Mouse (Mus musculus) yolk sac, embryonic 10.5 days (tissue): ENCODE measurements around the gene Arxes1.
"Not testable (repeated sequence)": the region's sequence is repeated elsewhere in the genome, so short reads cannot be mapped to it uniquely, and the experiment has no call there.

Experiments used
- DNase-seq: peaks from one replicate; pipeline ENCODE4 v3.0.0-alpha.2; 2017; ENCODE audit warnings: low spot score

Gene Arxes1

DNA sequence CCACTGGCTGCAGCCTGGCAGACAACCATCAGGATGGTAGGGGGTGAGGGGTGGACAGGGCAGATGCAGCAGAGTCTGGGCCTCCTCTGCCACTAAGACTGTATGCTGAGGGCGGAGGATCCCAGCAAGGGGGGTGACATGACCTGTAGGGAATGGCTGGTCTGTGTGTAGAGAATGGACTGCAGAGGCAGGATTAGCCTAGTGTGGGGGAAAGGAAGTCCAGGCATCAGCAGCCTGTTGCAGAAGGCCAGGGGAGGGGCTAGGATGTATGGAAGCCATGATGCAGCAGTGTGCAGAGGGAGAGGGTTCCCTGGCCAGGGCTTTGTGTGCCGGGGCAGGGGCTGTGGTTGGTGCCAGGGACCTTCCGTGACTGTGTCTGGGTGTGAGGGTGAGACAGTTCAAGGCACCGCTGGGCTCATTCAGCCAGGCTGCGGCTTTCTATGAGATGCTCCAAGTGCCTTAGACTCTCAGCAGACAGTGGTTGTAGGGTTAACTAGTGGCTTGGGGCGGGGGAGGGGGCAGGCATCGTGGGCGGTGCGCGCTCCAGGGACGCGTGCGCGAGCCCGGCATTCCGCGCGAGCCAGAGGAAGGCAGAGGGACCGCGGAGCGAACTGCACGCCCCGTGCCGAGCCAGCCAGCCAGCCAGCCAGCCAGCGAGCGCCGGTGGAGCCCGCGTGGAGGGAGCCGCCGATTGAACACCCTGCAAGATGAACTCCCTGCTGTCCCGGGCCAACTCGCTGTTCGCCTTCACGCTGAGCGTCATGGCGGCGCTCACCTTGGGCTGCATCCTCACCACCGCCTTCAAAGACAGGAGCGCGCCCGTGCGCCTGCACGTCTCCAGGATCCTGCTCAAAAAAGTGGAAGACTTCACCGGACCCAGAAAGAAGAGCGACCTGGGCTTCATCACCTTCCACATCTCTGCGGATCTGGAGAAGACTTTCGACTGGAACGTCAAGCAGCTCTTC, at the start of gene Arxes1:
Gene Arxes1, plus strand, starts transcription at position 569 of the 965 bp plus-strand sequence.
- not testable (repeated sequence) for DNase-seq

DNA sequence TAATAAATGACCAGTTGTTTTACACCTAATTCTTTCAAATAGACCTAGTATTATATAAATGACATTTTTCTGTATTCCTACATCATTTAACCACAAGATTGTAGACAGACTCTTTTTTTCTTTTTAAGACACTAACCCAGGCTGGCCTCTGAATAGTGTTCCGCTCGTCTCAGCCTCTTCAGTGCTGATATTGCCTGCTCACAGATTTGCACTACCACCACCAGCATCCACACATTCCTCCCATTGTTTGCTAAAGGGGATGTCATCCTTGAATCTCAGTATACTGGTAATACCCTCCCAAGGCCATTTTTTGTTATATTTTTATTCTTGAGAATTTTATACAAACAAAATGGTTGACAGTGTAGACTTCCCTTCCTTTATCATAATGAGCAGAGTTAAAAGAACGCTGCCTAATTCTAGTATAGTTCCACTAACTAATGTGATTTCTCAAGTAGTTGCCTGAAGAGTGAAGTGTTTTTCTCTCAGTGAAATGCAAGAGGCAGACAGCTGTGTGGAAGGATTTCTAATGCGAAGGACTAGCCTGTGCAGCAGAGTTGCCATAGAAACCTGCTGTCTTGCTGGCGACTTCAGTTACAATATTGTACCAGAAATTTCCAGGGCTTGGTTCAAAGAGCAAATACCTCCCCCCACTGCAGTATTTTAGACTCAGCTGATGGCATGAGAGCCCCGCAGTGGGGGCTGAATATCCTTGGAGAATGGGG, 48.5 kb upstream of the Arxes1 start:
- no peak for DNase-seq

DNA sequence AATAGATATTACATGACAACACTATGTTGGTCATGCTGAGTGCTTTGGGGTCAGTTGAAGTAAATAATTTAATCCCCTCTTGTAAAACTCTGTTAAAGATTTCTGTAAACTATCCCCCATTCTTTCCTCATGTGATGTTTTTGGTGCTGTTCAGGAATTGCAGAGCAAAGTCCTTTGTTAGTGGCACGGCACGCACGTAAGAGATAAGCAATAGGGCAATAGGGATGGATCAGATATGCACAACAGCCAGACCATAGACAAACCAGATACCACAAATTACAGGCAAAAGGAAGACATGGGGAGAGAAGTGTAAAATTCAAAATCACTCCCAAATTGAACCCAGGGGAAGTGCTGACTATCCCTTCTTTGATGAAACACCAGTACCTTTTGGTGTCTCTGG, 46.9 kb upstream of the Arxes1 start:
- DNase-seq, result peak; percentile 24

DNA sequence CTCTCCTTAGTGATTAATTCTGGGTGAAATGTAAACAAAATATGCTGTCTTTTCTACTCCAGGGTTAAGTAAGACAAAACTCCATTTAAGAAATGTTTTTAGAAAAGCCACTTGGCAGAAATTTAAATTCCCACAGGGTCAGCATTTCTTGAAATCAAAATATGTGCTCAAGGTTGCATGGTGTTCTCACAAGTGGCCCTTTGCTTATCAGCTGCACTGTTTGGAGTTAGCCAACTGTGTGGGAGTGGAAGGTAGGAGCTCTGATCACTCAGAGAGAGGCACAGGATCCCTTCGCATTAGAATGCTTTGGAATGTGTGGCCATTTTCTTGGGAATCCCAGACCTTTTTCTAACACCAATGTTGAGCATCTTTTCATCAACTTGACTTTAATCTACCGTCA, 42.5 kb upstream of the Arxes1 start:
- DNase-seq, result no peak

DNA sequence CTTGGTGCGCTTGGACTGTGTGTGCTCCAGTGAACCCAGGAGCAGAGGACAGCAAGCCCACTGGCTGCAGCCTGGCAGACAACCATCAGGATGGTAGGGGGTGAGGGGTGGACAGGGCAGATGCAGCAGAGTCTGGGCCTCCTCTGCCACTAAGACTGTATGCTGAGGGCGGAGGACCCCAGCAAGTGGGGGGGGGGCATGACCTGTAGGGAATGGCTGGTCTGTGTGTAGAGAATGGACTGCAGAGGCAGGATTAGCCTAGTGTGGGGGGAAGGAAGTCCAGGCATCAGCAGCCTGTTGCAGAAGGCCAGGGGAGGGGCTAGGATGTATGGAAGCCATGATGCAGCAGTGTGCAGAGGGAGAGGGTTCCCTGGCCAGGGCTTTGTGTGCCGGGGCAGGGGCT, 40.0 kb upstream of the Arxes1 start:
- peak; percentile 21 for DNase-seq

DNA sequence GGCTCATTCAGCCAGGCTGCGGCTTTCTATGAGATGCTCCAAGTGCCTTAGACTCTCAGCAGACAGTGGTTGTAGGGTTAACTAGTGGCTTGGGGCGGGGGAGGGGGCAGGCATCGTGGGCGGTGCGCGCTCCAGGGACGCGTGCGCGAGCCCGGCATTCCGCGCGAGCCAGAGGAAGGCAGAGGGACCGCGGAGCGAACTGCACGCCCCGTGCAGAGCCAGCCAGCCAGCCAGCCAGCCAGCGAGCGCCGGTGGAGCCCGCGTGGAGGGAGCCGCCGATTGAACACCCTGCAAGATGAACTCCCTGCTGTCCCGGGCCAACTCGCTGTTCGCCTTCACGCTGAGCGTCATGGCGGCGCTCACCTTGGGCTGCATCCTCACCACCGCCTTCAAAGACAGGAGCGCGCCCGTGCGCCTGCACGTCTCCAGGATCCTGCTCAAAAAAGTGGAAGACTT, 39.5 kb upstream of the Arxes1 start, which contains the start of gene Arxes2:
Gene Arxes2, plus strand, starts transcription at position 161 of the 456 bp plus-strand sequence.
- not testable (repeated sequence) for DNase-seq

DNA sequence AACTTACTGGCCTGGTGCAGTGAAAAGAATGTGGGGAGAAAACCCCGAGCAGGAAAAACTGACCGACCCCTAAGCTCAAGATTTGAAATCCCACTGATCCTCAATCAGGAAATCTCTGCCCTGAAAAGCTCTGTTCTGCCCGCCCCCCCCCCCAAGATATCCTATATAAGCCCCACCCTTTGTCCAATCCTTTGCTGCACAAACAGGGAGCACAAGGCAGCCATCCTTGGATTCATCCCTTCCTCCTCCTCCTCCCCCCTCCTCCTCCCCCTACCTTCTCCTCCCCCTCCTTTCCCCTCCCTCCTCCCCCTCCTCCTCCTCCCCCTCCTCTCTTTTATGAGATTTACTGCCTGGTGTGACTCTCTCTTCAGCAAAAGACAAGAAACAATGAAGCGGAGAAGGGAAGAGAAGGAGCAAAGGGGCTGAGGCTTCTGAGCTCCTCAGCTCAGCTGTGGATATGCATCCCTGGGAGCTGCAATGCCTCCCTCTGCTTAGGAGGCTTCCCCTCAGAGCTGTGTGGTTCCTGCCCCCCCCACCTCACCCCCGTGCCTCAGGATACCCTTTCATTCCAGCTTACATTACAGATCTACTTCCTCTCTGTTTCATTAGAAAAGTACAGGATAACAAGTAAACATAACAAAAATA, 25.8 kb upstream of the Arxes1 start:
- DNase-seq, result no peak

DNA sequence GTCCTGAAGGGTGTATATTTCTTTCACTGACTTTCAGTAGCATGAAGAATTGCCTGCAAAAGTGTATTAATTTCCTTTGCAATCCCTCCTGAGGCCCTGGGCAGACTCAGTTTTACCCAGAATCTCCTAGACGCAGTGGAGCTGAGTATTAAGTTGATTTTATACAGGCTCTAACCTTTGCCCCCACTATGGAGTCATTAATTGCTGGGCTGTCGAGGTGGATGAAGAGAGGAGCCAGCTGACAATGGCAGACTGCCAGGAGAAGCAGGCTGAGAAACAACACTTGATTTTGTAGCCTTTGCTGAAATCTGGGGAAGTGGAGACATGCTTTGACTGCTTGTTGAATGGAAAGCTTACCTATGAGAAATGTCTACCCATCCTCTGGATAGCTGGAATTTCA, 18.8 kb upstream of the Arxes1 start:
- DNase-seq, result no peak

DNA sequence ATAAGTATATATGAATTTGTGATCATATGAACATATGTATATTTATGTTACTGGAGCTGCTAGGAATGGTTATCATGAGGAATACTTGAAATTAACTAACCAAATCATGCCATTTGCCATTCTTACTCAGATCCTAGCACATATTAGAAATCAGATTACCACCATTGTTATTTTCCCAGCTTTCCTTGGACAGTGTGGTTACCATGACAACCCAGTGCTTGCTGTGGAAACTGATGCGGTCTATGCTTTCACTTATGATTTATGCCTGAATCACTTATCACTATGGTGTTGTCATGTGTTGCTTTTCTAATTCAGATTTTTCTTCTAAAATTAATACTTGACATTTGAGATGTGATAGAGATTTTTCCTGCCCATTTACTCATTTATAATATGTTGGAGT, 2.8 kb upstream of the Arxes1 start:
- DNase-seq, result no peak

DNA sequence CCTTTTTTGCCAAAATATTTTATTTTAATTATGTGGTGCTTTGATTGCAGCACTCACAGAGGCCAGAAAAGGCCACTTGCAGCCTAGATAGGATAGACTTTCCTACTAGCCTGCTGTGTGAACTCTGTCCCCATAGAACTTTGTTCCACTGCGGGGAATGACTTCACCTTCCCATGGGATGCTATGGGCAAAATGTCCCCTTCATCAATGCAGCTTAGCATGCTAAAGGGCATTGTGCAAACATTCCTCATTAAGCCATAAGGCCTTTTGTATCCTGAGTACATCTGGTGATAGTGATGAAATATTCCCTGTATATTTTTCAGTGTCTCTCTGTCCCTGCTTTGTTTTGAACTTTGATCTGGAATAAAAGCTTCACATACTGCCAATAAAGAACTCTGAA, 10.6 kb downstream of the Arxes1 start:
- DNase-seq, result no peak

DNA sequence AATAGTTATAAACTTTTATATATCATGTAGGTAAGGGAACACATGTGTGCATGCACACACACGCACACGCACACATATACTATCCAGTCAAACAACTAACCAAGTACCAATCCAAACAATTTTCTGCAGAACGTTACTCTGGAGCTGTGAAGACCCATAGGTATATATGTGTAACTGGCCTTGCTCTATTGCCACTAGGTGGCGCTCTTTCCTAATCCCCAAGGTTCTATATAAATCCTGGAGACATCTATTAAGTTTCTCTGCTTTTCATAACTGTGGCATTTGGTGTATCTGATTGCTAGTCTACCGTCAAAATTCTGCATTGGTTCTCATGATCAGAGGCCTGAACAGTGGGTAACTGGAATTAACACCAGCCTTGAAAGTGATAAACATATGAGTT, 14.4 kb downstream of the Arxes1 start:
- DNase-seq, result peak; percentile 35

DNA sequence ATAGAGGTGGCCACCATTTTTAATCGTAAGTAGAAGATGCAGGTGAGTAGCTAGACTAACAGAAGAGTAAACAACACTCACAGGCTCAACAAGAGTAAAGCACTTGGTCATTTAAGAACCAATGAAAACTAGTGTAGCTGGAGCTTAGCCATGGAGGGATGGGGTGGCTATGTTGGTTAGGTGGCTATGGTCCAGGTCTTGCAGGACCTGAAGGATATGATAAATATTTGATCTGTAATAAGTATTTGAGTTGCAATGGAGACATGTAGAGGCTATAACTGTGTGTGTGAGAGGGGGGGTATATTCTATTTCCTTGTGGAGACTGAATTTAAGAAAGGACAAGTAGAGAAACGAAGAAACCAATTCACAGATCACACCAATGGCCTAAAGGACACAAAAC, 18.1 kb downstream of the Arxes1 start:
- DNase-seq, result no peak

DNA sequence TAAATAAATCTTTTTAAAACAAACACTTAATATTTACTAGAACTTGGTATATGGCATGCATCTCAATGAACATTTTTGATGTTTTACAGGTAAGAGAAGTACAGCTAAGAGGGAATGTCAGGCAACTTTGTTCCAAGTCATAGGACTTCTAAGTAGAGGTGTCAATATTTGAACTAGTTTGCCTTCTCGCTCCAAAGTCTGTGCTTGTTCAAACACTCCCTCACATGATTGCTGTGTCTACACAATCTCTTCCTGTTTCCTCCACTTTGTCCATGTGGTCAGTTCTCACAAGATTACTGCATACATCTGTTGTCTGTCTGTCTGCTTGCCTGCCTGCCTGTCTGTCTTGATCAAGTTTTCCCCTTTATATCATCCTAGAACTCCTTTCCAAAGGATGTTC, 27.5 kb downstream of the Arxes1 start:
- peak; percentile 30 for DNase-seq

DNA sequence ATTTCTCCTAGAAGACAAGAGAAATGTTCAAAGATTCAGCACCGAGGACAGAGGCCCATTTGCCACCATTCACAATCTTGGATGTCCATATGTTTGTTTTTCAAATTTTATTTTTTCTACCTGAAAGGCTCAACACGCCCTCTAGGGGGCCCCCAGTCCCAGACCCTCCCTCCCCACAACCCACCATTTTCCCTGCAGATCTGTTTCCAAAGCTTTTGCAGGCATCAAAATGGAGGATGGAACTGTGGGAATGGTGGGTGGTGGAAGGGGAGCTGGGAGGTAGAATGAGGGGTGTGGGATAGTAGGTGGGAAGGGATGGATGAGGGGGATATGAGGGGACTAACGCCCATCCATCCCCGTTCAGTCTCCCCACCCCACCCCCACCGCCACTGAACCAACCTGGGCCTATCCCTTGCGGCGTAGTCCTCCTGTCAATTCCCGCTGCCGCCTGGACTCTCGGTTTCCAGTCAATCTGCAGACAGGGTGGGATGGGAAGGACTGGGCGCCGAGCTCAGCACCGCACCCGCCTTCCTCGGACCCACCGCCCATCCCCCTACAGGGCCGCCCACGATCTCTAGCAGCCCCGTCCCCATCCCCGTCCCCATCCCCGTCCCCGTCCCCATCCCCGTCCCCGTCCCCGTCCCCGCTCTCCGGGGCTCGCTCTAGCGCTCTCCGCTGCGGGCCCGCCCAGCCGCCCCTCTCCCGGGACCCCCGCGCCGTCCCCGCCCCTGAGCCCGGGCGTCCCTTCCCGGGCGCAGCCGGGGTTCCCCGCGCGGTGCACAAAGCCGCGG, 34.2 kb downstream of the Arxes1 start:
- DNase-seq, result peak; percentile 37

DNA sequence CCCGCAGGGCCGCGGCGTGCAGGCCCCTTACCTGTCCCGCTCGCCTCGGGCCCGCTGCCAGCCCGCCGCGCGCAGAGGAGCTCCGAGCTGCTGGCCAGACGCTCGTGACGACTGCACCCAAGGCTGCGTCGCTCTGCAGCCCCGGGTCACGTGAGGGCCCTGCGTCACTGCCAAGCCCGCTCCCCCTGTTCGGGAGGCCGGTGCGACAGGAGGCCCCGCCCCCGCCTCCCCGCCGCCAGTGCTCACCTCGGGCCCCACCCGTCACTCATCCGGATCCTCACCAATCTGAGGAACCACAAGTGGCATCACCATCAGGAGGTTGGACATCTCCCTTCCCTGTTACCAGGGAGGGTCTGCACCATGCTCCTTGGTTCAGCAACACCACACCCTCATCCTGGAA, 34.9 kb downstream of the Arxes1 start, which contains the start of gene Bex2:
Gene Bex2, minus strand, starts transcription at position 217 of the 400 bp plus-strand sequence.
- DNase-seq, result peak; percentile 12
